Mouse (Mus musculus) heart, postnatal 0 days (tissue): Measurements from ENCODE around the gene Rec114.

ENCODE experiments used
- CTCF ChIP-seq: IDR thresholded peaks from 2 replicates; pipeline ENCODE4 v1.5.1; 2016; ENCODE audit warnings: antibody characterized with exemption, control low read depth, low read depth
- EP300 ChIP-seq: IDR thresholded peaks from 2 replicates; pipeline ENCODE4 v1.6.1; 2016; ENCODE audit warnings: antibody characterized with exemption, low read depth

DNA sequence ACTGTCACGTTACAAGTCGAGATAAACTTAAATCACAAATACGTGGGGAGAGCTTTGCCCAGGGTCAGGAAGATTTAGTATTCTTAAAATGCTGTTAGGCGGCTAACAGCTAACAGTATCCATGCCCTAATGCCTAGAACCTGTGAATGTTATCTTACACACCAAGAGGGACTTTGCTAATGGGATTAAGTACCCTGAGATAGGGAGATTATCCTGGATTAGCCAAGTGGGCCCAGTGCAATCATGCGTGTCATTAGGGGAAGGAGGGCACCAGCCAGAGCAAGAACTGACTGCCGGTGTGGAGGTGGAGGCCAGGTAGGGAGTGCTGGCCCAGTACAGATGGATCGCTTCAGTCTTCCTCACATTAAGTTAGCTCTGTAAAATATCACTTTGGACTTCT, 22.7 kb downstream of the Rec114 start:
- TF ChIP-seq CTCF (no peak), EP300 (no peak)
